Mouse (Mus musculus) WW6 (cell line): ENCODE measurements around the gene Cep164.

Experiments used
- DNase-seq: peaks from one replicate; pipeline ENCODE4 v3.0.0-alpha.2; 2013; ENCODE audit warnings: low read depth, low spot score

Gene Cep164

GRCm38 (mm10) chr9:45838434-45839138 is 10.1 kb upstream of the Cep164 start, which contains the start of gene Bace1:
Gene Bace1 (plus strand): TSS chr9:45838580.
- DNase-seq, result peak; percentile 42

GRCm38 (mm10) chr9:45838069-45838433 is 9.6 kb upstream of the Cep164 start:
- DNase-seq, result no peak

GRCm38 (mm10) chr9:45833461-45833860 is 5.0 kb upstream of the Cep164 start:
- DNase-seq, result no peak

GRCm38 (mm10) chr9:45832898-45833297 is 4.4 kb upstream of the Cep164 start:
- DNase-seq, result no peak

- DNase-seq, result peak; percentile 85
Measured at GRCm38 (mm10) chr9:45829107-45829506, 616 bp upstream of the Cep164 start.

GRCm38 (mm10) chr9:45827663-45828290 is 714 bp downstream of the Cep164 start:
- DNase-seq, result no peak

- no peak for DNase-seq
Measured at GRCm38 (mm10) chr9:45818406-45819011, 10.0 kb downstream of the Cep164 start.

- DNase-seq, result no peak
Measured at GRCm38 (mm10) chr9:45815525-45815924, 13.0 kb downstream of the Cep164 start.

GRCm38 (mm10) chr9:45815113-45815512 is 13.4 kb downstream of the Cep164 start:
- DNase-seq, result no peak

GRCm38 (mm10) chr9:45811946-45812345 is 16.5 kb downstream of the Cep164 start:
- no peak for DNase-seq

- no peak for DNase-seq
Measured at GRCm38 (mm10) chr9:45807761-45808160, 20.7 kb downstream of the Cep164 start.

- DNase-seq, result no peak
Measured at GRCm38 (mm10) chr9:45807337-45807736, 21.2 kb downstream of the Cep164 start.

GRCm38 (mm10) chr9:45806847-45807246 is 21.6 kb downstream of the Cep164 start:
- DNase-seq, result no peak

- DNase-seq, result no peak
Measured at GRCm38 (mm10) chr9:45803070-45803774, 25.3 kb downstream of the Cep164 start.

GRCm38 (mm10) chr9:45799402-45799801 is 29.1 kb downstream of the Cep164 start:
- no peak for DNase-seq

- DNase-seq, result no peak
Measured at GRCm38 (mm10) chr9:45798467-45799164, 29.9 kb downstream of the Cep164 start.

GRCm38 (mm10) chr9:45797271-45797670 is 31.2 kb downstream of the Cep164 start:
- DNase-seq, result no peak

- no peak for DNase-seq
Measured at GRCm38 (mm10) chr9:45795722-45796121, 32.8 kb downstream of the Cep164 start.

- DNase-seq, result no peak
Measured at GRCm38 (mm10) chr9:45793697-45794096, 34.8 kb downstream of the Cep164 start.

GRCm38 (mm10) chr9:45792235-45792634 is 36.3 kb downstream of the Cep164 start:
- DNase-seq, result no peak

- DNase-seq, result no peak
Measured at GRCm38 (mm10) chr9:45791456-45792142, 36.9 kb downstream of the Cep164 start.
